Mouse (Mus musculus): Measurements from ENCODE around the gene Gm20683.
"Not testable (repeated sequence)": the region's sequence is repeated elsewhere in the genome, so short reads cannot be mapped to it uniquely, and the experiment has no call there.

Gm20683 gene

GRCm38 (mm10) chr17:25827546-25828222, 13.9 kb downstream of the Gm20683 start:
- in situ Hi-C loops (cut with MboI), result no loop called here

- in situ Hi-C loops (cut with MboI), result no loop called here
Measured at GRCm38 (mm10) chr17:25827011-25827410, 14.6 kb downstream of the Gm20683 start.

GRCm38 (mm10) chr17:25825984-25826570, 15.5 kb downstream of the Gm20683 start:
- in situ Hi-C loops (cut with MboI), result no loop called here

- in situ Hi-C loops (cut with MboI), result no loop called here
Measured at GRCm38 (mm10) chr17:25825311-25825710, 16.3 kb downstream of the Gm20683 start.

- in situ Hi-C loops (cut with MboI), result no loop called here
Measured at GRCm38 (mm10) chr17:25824362-25825142, 17.0 kb downstream of the Gm20683 start.

GRCm38 (mm10) chr17:25823452-25823851, 18.1 kb downstream of the Gm20683 start, which contains the start of gene Wdr24:
Gene Wdr24, plus strand, starts transcription at chr17:25823627.
- in situ Hi-C loops (cut with MboI), result no loop called here

GRCm38 (mm10) chr17:25818851-25819780, 22.4 kb downstream of the Gm20683 start:
- in situ Hi-C loops (cut with MboI), result no loop called here

GRCm38 (mm10) chr17:25817662-25818061, 23.9 kb downstream of the Gm20683 start:
- in situ Hi-C loops (cut with MboI), result no loop called here

- in situ Hi-C loops (cut with MboI), result no loop called here
Measured at GRCm38 (mm10) chr17:25813471-25813870, 28.1 kb downstream of the Gm20683 start.

- in situ Hi-C loops (cut with MboI), result no loop called here
Measured at GRCm38 (mm10) chr17:25810890-25811289, 30.7 kb downstream of the Gm20683 start.

- in situ Hi-C loops (cut with MboI), result no loop called here
Measured at GRCm38 (mm10) chr17:25809606-25810340, 31.8 kb downstream of the Gm20683 start.

GRCm38 (mm10) chr17:25808789-25809605, 32.6 kb downstream of the Gm20683 start, which contains the start of gene Fbxl16:
Gene Fbxl16, plus strand, starts transcription at chr17:25809085.
- in situ Hi-C loops (cut with MboI), result no loop called here

- in situ Hi-C loops (cut with MboI), result no loop called here
Measured at GRCm38 (mm10) chr17:25808028-25808427, 33.5 kb downstream of the Gm20683 start.

- in situ Hi-C loops (cut with MboI), result not testable (repeated sequence)
Measured at GRCm38 (mm10) chr17:25807452-25807851, 34.1 kb downstream of the Gm20683 start.

- in situ Hi-C loops (cut with MboI), result no loop called here
Measured at GRCm38 (mm10) chr17:25806507-25806906, 35.1 kb downstream of the Gm20683 start.

GRCm38 (mm10) chr17:25802825-25803517, 38.6 kb downstream of the Gm20683 start:
- in situ Hi-C loops (cut with MboI), result loop anchor here (5.0 kb wide), 1 partner anchor 36 kb away; no protein-coding TSS in a partner anchor

- in situ Hi-C loops (cut with MboI), result loop anchor here (5.0 kb wide), 1 partner anchor 34 kb away; no protein-coding TSS in a partner anchor
Measured at GRCm38 (mm10) chr17:25801029-25801428, 40.5 kb downstream of the Gm20683 start.

- in situ Hi-C loops (cut with MboI), result no loop called here
Measured at GRCm38 (mm10) chr17:25796951-25797369, 44.6 kb downstream of the Gm20683 start, which contains the start of gene Metrn. Gene Metrn, minus strand, starts transcription at chr17:25797136.

GRCm38 (mm10) chr17:25796211-25796771, 45.3 kb downstream of the Gm20683 start:
- in situ Hi-C loops (cut with MboI), result no loop called here

Measured in mature B cell (primary cell).